ENCODE assay signal across 26 mouse cellular contexts in genomic region chr1:30819414-30819813, GRCm38 (mm10).
"Had no signal": no experiment of that assay in that cellular context is flagged by ENCODE, and none has a peak within 500 bp of the region (broad histone marks: within the 10 kb centered on the region; RNA-seq: fewer than 3 reads in every experiment).

No protein-coding gene starts in this region.

- H3K4me1 ChIP-seq: hindbrain, embryonic 10.5 days; hindbrain, embryonic 12.5 days; intestine, embryonic 15.5 days; limb, embryonic 10.5 days; limb, embryonic 12.5 days; liver, embryonic 13.5 days had no signal

- H3K27ac ChIP-seq: gastrocnemius, adult 2 months; heart, adult 2 months; hindbrain, embryonic 10.5 days; hindbrain, embryonic 12.5 days; hindbrain, embryonic 14.5 days; intestine, embryonic 15.5 days; layer of hippocampus, adult 2 months; left cerebral cortex, adult 2 months; limb, embryonic 10.5 days; limb, embryonic 12.5 days; liver, embryonic 13.5 days had no signal

- H3K9ac ChIP-seq: heart, embryonic 12.5 days; hindbrain, embryonic 12.5 days; hindbrain, embryonic 14.5 days; intestine, embryonic 15.5 days; limb, embryonic 12.5 days; liver, embryonic 13.5 days had no signal

- H3K4me2 ChIP-seq: heart, embryonic 12.5 days; hindbrain, embryonic 12.5 days; hindbrain, embryonic 14.5 days; intestine, embryonic 15.5 days; limb, embryonic 12.5 days; liver, embryonic 11.5 days; liver, embryonic 13.5 days had no signal

- H3K27me3 ChIP-seq: heart, embryonic 12.5 days; hindbrain, embryonic 12.5 days; intestine, embryonic 15.5 days; limb, embryonic 12.5 days; liver, embryonic 13.5 days had no signal

- H3K9me3 ChIP-seq: heart, embryonic 12.5 days; hindbrain, embryonic 10.5 days; hindbrain, embryonic 12.5 days; intestine, embryonic 15.5 days; limb, embryonic 10.5 days; limb, embryonic 12.5 days; liver, embryonic 13.5 days had no signal

- H3K4me3 ChIP-seq: gastrocnemius, adult 2 months; heart, adult 2 months; heart, embryonic 12.5 days; hindbrain, embryonic 10.5 days; hindbrain, embryonic 12.5 days; intestine, embryonic 15.5 days; layer of hippocampus, adult 2 months; left cerebral cortex, adult 2 months; limb, embryonic 10.5 days; limb, embryonic 12.5 days; liver, embryonic 13.5 days had no signal

- DNase-seq: gastrocnemius, adult 2 months; gastrocnemius, postnatal 10 days; gastrocnemius, postnatal 25 days; heart, adult 2 months; heart, postnatal 10 days; heart, postnatal 4 days; kidney, adult 18-20 months; kidney, adult 8-10 months; kidney, postnatal 10 days; kidney, postnatal 25 days; kidney, postnatal 4 days; liver; liver, embryonic 13.5 days had no signal

- ATAC-seq: hindbrain, embryonic 16.5 days; inflammation-experienced regulatory T-cells, adult 6 months; intestine, embryonic 15.5 days; intestine, postnatal 0 days had no signal
